In the genomic region with DNA sequence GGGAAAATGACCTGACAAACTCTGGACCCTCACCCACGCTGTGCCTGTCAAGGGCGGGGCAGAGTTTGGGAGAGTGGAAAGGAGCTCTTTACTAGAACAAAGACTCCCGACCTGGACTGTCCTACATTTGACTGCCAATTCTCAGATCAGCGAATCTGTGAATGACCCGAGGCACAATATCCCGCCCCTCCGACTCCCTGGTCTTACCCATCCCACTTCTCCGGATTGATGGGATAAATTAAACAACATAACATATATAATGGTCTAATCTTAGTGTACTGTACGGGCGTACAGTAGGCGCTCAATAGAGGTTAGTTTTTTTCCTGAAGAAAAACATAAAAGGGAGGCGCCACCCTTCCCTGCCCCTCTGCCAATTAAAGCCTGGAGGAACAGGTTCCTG, we compare ENCODE assay signal across 8 mouse cellular contexts. TPM values are rescaled to one million over a fixed set of nuclear protein-coding genes. Genes with fewer than 3 reads are reported as not detected.
DNase-seq lines count a peak whose midpoint lies in the region; ATAC-seq and TF ChIP-seq lines count a peak whose summit lies in the region.

No protein-coding gene starts in this region.

- no peaks in the 10 kb centered on the region for H3K9me3 ChIP-seq in kidney, embryonic 14.5 days (ENCODE audit: control insufficient read depth, low read length)
- H3K9me3 ChIP-seq in hindbrain, embryonic 16.5 days (ENCODE audit: control insufficient read depth, low read length), result no peaks in the 10 kb centered on the region
- no peaks in the 10 kb centered on the region for H3K9me3 ChIP-seq in midbrain, embryonic 16.5 days (replicated peaks; ENCODE audit: control insufficient read depth, low read length, poor library complexity, severe bottlenecking)

- H3K4me1 ChIP-seq in kidney, embryonic 14.5 days (ENCODE audit: control insufficient read depth, insufficient read depth, low read length), result peaks cover 23% of the 10 kb centered on the region
- no peaks in the 10 kb centered on the region for H3K4me1 ChIP-seq in cortical plate, adult 2 months (ENCODE audit: control insufficient read depth, insufficient read depth, low read length)
- H3K4me1 ChIP-seq in hindbrain, embryonic 16.5 days (ENCODE audit: control insufficient read depth, insufficient read depth, low read depth, low read length), result peaks cover 13% of the 10 kb centered on the region
- peaks cover 15% of the 10 kb centered on the region for H3K4me1 ChIP-seq in midbrain, embryonic 16.5 days (ENCODE audit: control insufficient read depth, insufficient read depth, low read length)

- H3K4me2 ChIP-seq in kidney, embryonic 14.5 days (replicated peaks; ENCODE audit: low read depth, low read length), result peak overlapping the region; percentile 67
- H3K4me2 ChIP-seq in hindbrain, embryonic 16.5 days (ENCODE audit: low read length), result peak overlapping the region; percentile 100
- peak overlapping the region; percentile 100 for H3K4me2 ChIP-seq in midbrain, embryonic 16.5 days (ENCODE audit: low read length)

- no peak for TF ChIP-seq CTCF in cortical plate, adult 2 months (IDR thresholded peaks at IDR 0.05; ENCODE audit: extremely low read depth, insufficient read depth, low read length)

- DNase-seq in kidney, adult 11 months, result no peak
- no peak for DNase-seq in gastrocnemius, postnatal 10 days

- no peak for TF ChIP-seq POLR2A in cortical plate, adult 2 months (IDR thresholded peaks at IDR 0.05; ENCODE audit: extremely low read depth, insufficient read depth, low read length)

- H3K27ac ChIP-seq in kidney, embryonic 14.5 days (ENCODE audit: low read depth, low read length), result no peak overlapping the region
- no peak overlapping the region for H3K27ac ChIP-seq in cortical plate, adult 2 months (ENCODE audit: insufficient read depth, low read length)
- no peak overlapping the region for H3K27ac ChIP-seq in hindbrain, embryonic 16.5 days (ENCODE audit: low read depth, low read length)
- H3K27ac ChIP-seq in midbrain, embryonic 16.5 days (ENCODE audit: low read length), result no peak overlapping the region

- no peak for ATAC-seq in kidney, embryonic 14.5 days (ENCODE audit: low FRiP score, low TSS enrichment)
- peak; percentile 58 for ATAC-seq in hindbrain, embryonic 16.5 days
- peak; percentile 44; the same call in 1 of the 2 replicates for ATAC-seq in midbrain, embryonic 16.5 days
- ATAC-seq in cerebellum, adult (ENCODE audit: insufficient number of reproducible peaks, low FRiP score, low TSS enrichment), result no peak
- ATAC-seq in monocyte, adult 5-6 weeks (replicated peaks; ENCODE audit: insufficient number of reproducible peaks, low FRiP score, low TSS enrichment, poor library complexity, severe bottlenecking), result no peak

- H3K36me3 ChIP-seq in kidney, embryonic 14.5 days (ENCODE audit: control insufficient read depth, insufficient read depth, low read length), result no peaks in the 10 kb centered on the region
- H3K36me3 ChIP-seq in hindbrain, embryonic 16.5 days (ENCODE audit: control insufficient read depth, insufficient read depth, low read length), result no peaks in the 10 kb centered on the region
- H3K36me3 ChIP-seq in midbrain, embryonic 16.5 days (ENCODE audit: control insufficient read depth, insufficient read depth, low read length), result no peaks in the 10 kb centered on the region

- H3K27me3 ChIP-seq in kidney, embryonic 14.5 days (ENCODE audit: control insufficient read depth, insufficient read depth, low read length), result no peaks in the 10 kb centered on the region
- no peaks in the 10 kb centered on the region for H3K27me3 ChIP-seq in hindbrain, embryonic 16.5 days (replicated peaks; ENCODE audit: control insufficient read depth, insufficient read depth, low read length)
- H3K27me3 ChIP-seq in midbrain, embryonic 16.5 days (ENCODE audit: control insufficient read depth, insufficient read depth, low read depth, low read length), result peaks cover 5% of the 10 kb centered on the region; the same call in 1 of the 2 replicates

- 19% methylated on average over 12 of the region's 12 CpGs for WGBS in kidney, embryonic 14.5 days
- 14% methylated on average over 12 of the region's 12 CpGs for WGBS in hindbrain, embryonic 16.5 days
- 12% methylated on average over 12 of the region's 12 CpGs for WGBS in midbrain, embryonic 16.5 days

- peak overlapping the region; percentile 80 for H3K4me3 ChIP-seq in kidney, embryonic 14.5 days (ENCODE audit: low read length)
- H3K4me3 ChIP-seq in cortical plate, adult 2 months (ENCODE audit: insufficient read depth, low read length), result peak overlapping the region; percentile 50; the same call in 1 of the 2 replicates
- H3K4me3 ChIP-seq in hindbrain, embryonic 16.5 days (ENCODE audit: low read length), result peak overlapping the region; percentile 64
- H3K4me3 ChIP-seq in midbrain, embryonic 16.5 days (ENCODE audit: low read depth, low read length), result peak overlapping the region; percentile 58

- peak overlapping the region; percentile 69 for H3K9ac ChIP-seq in kidney, embryonic 14.5 days (ENCODE audit: low read depth, low read length)
- H3K9ac ChIP-seq in hindbrain, embryonic 16.5 days (ENCODE audit: low read depth, low read length), result peak overlapping the region; percentile 70
- H3K9ac ChIP-seq in midbrain, embryonic 16.5 days (ENCODE audit: low read depth, low read length), result peak overlapping the region; percentile 63; the same call in 1 of the 2 replicates

RNA-seq across cellular contexts. Expression of a gene that starts 0.7 kb away (rescaled TPM):
- 5.7 and 6.0 TPM in 2 replicates for polyA plus RNA-seq in kidney, embryonic 14.5 days (2014; fragmentation: Nextera tagmentation; extraction: Ambion mirVana)
- 0.67 and 0.78 TPM in 2 replicates for polyA plus RNA-seq in cortical plate, adult 2 months (2012; rRNA removed)
- polyA plus RNA-seq in hindbrain, embryonic 16.5 days (2015; fragmentation: Nextera tagmentation; extraction: Ambion mirVana), result 3.4 TPM in 2 replicates
- 1.4 and 1.6 TPM in 2 replicates for polyA plus RNA-seq in midbrain, embryonic 16.5 days (2015; fragmentation: Nextera tagmentation; extraction: Ambion mirVana)
- total RNA-seq in monocyte, adult 5-6 weeks (2017), result 18.1 to 19.7 TPM (median 18.4 TPM) in 3 replicates
- total RNA-seq in gastrocnemius, postnatal 10 days (2021), result 10 to 100 TPM in 1 of 2 experiments, 1 to 10 TPM in 1; 6.9 to 11.0 TPM

RNA-seq across cellular contexts. Expression of a gene that starts 28.2 kb away (rescaled TPM):
- 848 and 979 TPM in 2 replicates for polyA plus RNA-seq in kidney, embryonic 14.5 days (2014; fragmentation: Nextera tagmentation; extraction: Ambion mirVana)
- 75.7 and 82.9 TPM in 2 replicates for polyA plus RNA-seq in cortical plate, adult 2 months (2012; rRNA removed)
- polyA plus RNA-seq in hindbrain, embryonic 16.5 days (2015; fragmentation: Nextera tagmentation; extraction: Ambion mirVana), result 214 and 226 TPM in 2 replicates
- polyA plus RNA-seq in midbrain, embryonic 16.5 days (2015; fragmentation: Nextera tagmentation; extraction: Ambion mirVana), result 110 and 114 TPM in 2 replicates
- 4.9 to 16.7 TPM (median 8.5 TPM) in 3 replicates for total RNA-seq in monocyte, adult 5-6 weeks (2017)
- total RNA-seq in gastrocnemius, postnatal 10 days (2021), result 10 to 100 TPM; 33.3 to 48.8 TPM

RNA-seq across cellular contexts. Expression of a gene that starts 34.7 kb away (rescaled TPM):
- polyA plus RNA-seq in kidney, embryonic 14.5 days (2014; fragmentation: Nextera tagmentation; extraction: Ambion mirVana), result 2.0 and 3.0 TPM in 2 replicates
- 2.9 and 3.2 TPM in 2 replicates for polyA plus RNA-seq in cortical plate, adult 2 months (2012; rRNA removed)
- polyA plus RNA-seq in hindbrain, embryonic 16.5 days (2015; fragmentation: Nextera tagmentation; extraction: Ambion mirVana), result 6.2 and 7.9 TPM in 2 replicates
- polyA plus RNA-seq in midbrain, embryonic 16.5 days (2015; fragmentation: Nextera tagmentation; extraction: Ambion mirVana), result 4.5 and 5.1 TPM in 2 replicates
- total RNA-seq in monocyte, adult 5-6 weeks (2017), result not detected in 3 replicates
- 10 to 100 TPM in 1 of 2 experiments, 1 to 10 TPM in 1; 7.2 to 10.1 TPM for total RNA-seq in gastrocnemius, postnatal 10 days (2021)

Comparison
In these comparisons a context has a peak if more than half of its experiments do, and no peak if none do; other contexts are left out.
1. ATAC-seq: peak in hindbrain, embryonic 16.5 days (single experiment) and midbrain, embryonic 16.5 days (single experiment); none in kidney, embryonic 14.5 days (single experiment), cerebellum, adult (single experiment) and monocyte, adult 5-6 weeks (single experiment).
2. Peak in every context shown above with its lines, with median percentiles within 50 percentile points of each other: H3K4me2 ChIP-seq, H3K4me3 ChIP-seq and H3K9ac ChIP-seq.